Mouse (Mus musculus) embryo, embryonic 11.5 days (tissue): ENCODE results near the gene Rergl.
A peak's percentile ranks its signal among the peaks of the same experiment; 100 is the strongest.

Experiments
- DNase-seq: peaks from one replicate; pipeline ENCODE4 v3.0.0-alpha.2; 2012; ENCODE audit warnings: low read depth, low spot score

Gene Rergl

GRCm38 (mm10) chr6:139501876-139502275 is at the start of gene Rergl:
TSS of gene Rergl (minus strand) at chr6:139501976.
- no peak for DNase-seq

- DNase-seq, result no peak
These were observed 36.7 kb upstream of the Rergl start for GRCm38 (mm10) chr6:139538469-139538868.

- no peak for DNase-seq
These were observed 23.6 kb upstream of the Rergl start for GRCm38 (mm10) chr6:139525406-139525805.

GRCm38 (mm10) chr6:139524288-139524687 is 22.5 kb upstream of the Rergl start:
- DNase-seq, result no peak

GRCm38 (mm10) chr6:139514938-139515510 is 13.2 kb upstream of the Rergl start:
- DNase-seq, result no peak

DNA sequence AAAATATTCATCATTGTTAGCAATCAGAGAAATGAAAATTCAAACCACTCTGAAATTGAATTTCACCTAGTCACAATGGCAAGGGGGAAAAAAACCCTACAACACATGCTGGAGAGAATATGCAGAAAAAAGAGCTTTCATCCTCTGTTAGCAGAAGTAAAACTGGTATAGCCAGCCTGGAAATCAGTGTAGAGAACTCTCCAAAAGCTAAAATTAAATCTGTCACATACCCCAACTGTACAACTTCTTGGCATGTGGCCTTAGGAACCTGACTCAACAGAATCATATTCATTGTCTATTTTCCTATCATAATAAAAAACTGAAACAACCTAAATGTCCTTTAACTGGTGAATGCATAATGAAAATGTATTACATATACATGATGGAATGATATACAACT is 22.0 kb downstream of the Rergl start:
- DNase-seq, result no peak

DNA sequence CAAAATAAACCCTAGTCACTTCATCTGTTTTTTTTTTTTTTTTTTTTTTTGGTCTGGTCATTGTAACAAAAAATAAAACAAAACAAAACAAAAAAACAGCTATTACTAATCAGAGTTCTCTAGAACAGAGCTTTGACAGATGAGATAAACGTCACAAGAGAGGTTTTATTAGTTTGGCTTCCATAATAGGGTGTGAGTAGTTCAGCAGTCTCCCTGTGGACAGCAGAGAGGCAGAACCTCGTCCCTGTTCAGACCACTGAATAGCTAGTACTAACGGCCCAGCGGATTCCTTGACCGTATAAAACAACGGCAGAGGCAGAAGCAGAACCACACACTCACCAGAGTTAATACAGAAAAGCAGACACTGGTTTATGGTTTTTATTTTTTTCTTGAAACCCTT is 36.8 kb downstream of the Rergl start:
- DNase-seq, result no peak

DNA sequence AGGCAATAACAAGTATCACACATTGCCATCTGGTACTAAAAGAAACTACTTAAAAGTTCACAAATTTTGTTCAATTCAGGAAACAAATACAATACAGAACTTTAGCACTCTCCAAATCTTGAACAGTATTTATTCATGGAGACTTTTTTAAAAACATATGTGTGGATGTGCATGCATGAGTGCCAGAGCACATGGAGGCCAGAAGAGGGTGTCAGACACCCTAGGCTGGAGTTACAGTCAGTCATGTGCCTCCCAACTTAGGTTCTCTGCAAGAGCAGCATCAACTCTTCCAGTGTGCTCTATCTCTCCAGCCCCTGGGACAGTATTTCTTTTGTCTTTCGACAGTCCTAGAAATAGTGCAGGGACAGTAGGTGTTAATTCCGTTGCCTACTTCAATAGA is 37.5 kb downstream of the Rergl start:
- no peak for DNase-seq

DNA sequence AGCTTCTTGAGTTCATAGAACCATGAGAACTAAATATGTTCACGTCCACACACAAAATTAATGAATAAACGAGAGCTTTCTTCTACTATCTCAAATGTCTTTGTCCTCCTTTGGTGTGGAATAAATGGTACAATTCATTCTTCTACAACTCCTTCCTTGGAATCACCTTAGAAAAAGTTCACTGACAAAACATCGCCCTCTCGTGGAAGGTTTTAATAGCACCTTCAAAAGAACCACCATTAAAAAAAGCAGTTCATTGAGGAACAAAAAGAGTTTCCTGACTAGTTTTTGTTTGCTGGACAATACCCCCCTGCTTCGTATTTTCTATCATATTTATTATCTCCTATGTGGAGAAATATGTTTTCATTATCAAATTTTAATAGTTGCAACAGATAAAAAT is 40.7 kb downstream of the Rergl start:
- DNase-seq, result peak; percentile 9

- no peak for DNase-seq
These were observed 41.3 kb downstream of the Rergl start for GRCm38 (mm10) chr6:139460470-139460869.

- no peak for DNase-seq
These were observed 57.8 kb downstream of the Rergl start for GRCm38 (mm10) chr6:139443999-139444398.
